Mouse (Mus musculus): ENCODE data around the gene Mon1b.

GRCm38 (mm10) chr8:113687889-113688542 lies 52.6 kb downstream of the Mon1b start:
- TF ChIP-seq CTCF (conservative IDR thresholded peaks at IDR 0.05; ENCODE audit: low read length) (no peak), NANOG (IDR thresholded peaks at IDR 0.05; ENCODE audit: borderline replicate concordance, low read length) (no peak)

Measured in E14TG2a.4 (cell line).